Mouse (Mus musculus) B cell, adult 2 months (primary cell): ENCODE measurements around the gene Naaladl1.
"Not testable (repeated sequence)": the region's sequence is repeated elsewhere in the genome, so short reads cannot be mapped to it uniquely, and the experiment has no call there.

Experiments
- DNase-seq, 2 experiments: peaks; one replicate each; pipeline ENCODE4 v3.0.0; 2022

The Naaladl1 gene

GRCm38 (mm10) chr19:6132171-6132827 is 26.7 kb downstream of the Naaladl1 start:
- DNase-seq: no peak

- DNase-seq: not testable (repeated sequence)
Measured at GRCm38 (mm10) chr19:6133197-6133596, 27.6 kb downstream of the Naaladl1 start.

- no peak for DNase-seq
Measured at GRCm38 (mm10) chr19:6136397-6136796, 30.8 kb downstream of the Naaladl1 start.

GRCm38 (mm10) chr19:6139701-6140100 is 34.1 kb downstream of the Naaladl1 start:
- no peak for DNase-seq

GRCm38 (mm10) chr19:6140374-6140677 is 34.7 kb downstream of the Naaladl1 start:
- DNase-seq: no peak

GRCm38 (mm10) chr19:6140678-6141393 is 35.3 kb downstream of the Naaladl1 start, which contains the start of gene Batf2:
TSS of gene Batf2 (plus strand) at chr19:6140983.
- peak; percentile 92 to 93 for DNase-seq

GRCm38 (mm10) chr19:6141394-6141749 is 35.8 kb downstream of the Naaladl1 start, which contains the start of gene Arl2:
TSS of gene Arl2 (minus strand) at chr19:6141548.
- peak; percentile 80 to 86 for DNase-seq

- no peak for DNase-seq
Measured at GRCm38 (mm10) chr19:6144842-6145241, 39.3 kb downstream of the Naaladl1 start.

GRCm38 (mm10) chr19:6155174-6155573 is 49.6 kb downstream of the Naaladl1 start:
- no peak for DNase-seq

GRCm38 (mm10) chr19:6156372-6156771 is 50.8 kb downstream of the Naaladl1 start:
- DNase-seq: no peak

GRCm38 (mm10) chr19:6157220-6157619 is 51.6 kb downstream of the Naaladl1 start:
- DNase-seq: peak; percentile 36 to 54

- no peak for DNase-seq
Measured at GRCm38 (mm10) chr19:6163872-6164547, 58.4 kb downstream of the Naaladl1 start.
